ENCODE assay signal across 17 mouse cellular contexts in the genomic region with DNA sequence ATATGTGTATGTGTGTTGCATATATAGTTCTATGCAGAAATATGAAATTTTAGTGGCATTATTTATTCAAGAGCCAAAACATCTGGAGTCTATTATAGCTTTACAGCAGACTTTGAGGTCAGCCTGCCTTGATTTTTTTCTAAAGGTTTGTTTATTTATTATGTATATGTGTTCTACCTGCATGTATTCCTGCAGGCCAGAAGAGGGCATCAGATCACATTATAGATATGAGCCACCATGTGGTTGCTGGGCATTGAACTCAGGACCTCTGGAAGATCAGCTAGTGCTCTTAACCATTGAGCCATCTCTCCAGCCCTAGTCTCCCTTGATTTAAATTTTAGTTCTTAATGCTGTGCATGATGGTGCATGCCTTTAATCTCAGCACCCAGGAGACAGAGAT. TPM values are rescaled to one million over a fixed set of nuclear protein-coding genes. Genes with fewer than 3 reads are reported as not detected.
DNase-seq lines count a peak whose midpoint lies in the region; ATAC-seq and TF ChIP-seq lines count a peak whose summit lies in the region.
"Had no signal": no experiment of that assay in that cellular context is flagged by ENCODE, and none has a peak within 500 bp of the region (broad histone marks: within the 10 kb centered on the region; RNA-seq: fewer than 3 reads in every experiment).

No protein-coding gene starts in this region.

- H3K36me3 ChIP-seq in hindbrain, postnatal 0 days (ENCODE audit: insufficient read depth, low read length) = peaks cover 42% of the 10 kb centered on the region
- peaks cover 71% of the 10 kb centered on the region for H3K36me3 ChIP-seq in hindbrain, embryonic 13.5 days
- H3K36me3 ChIP-seq in lung, postnatal 0 days (ENCODE audit: insufficient read depth, low read length) = peaks cover 40% of the 10 kb centered on the region

- H3K27me3 ChIP-seq in hindbrain, postnatal 0 days (ENCODE audit: insufficient read depth, low read length) = no peaks in the 10 kb centered on the region
- no peaks in the 10 kb centered on the region for H3K27me3 ChIP-seq in hindbrain, embryonic 13.5 days
- H3K27me3 ChIP-seq in lung, postnatal 0 days (replicated peaks; ENCODE audit: insufficient read depth, low read length) = no peaks in the 10 kb centered on the region
- H3K27me3 ChIP-seq: forebrain, embryonic 13.5 days; limb, embryonic 13.5 days had no signal

- no peak overlapping the region for H3K27ac ChIP-seq in hindbrain, postnatal 0 days
- H3K27ac ChIP-seq in hindbrain, embryonic 13.5 days = no peak overlapping the region
- H3K27ac ChIP-seq in lung, postnatal 0 days (ENCODE audit: low read length) = no peak overlapping the region
- H3K27ac ChIP-seq: forebrain, embryonic 13.5 days; hindbrain, embryonic 10.5 days; limb, embryonic 13.5 days had no signal

- H3K4me3 ChIP-seq in hindbrain, postnatal 0 days (ENCODE audit: low read length) = no peak overlapping the region
- no peak overlapping the region for H3K4me3 ChIP-seq in hindbrain, embryonic 13.5 days
- H3K4me3 ChIP-seq in lung, postnatal 0 days (ENCODE audit: low read depth, low read length) = no peak overlapping the region
- H3K4me3 ChIP-seq: forebrain, embryonic 13.5 days; hindbrain, embryonic 10.5 days; limb, embryonic 13.5 days had no signal

- no peaks in the 10 kb centered on the region for H3K9me3 ChIP-seq in hindbrain, postnatal 0 days (ENCODE audit: low read length)
- no peaks in the 10 kb centered on the region for H3K9me3 ChIP-seq in hindbrain, embryonic 13.5 days
- H3K9me3 ChIP-seq in lung, postnatal 0 days (ENCODE audit: low read length) = no peaks in the 10 kb centered on the region
- H3K9me3 ChIP-seq: forebrain, embryonic 13.5 days; hindbrain, embryonic 10.5 days; limb, embryonic 13.5 days had no signal

- TF ChIP-seq CTCF in hindbrain, postnatal 0 days (IDR thresholded peaks at IDR 0.05; ENCODE audit: low read depth) = peak; percentile 38; the same call in 1 of the 2 replicates
- peak; percentile 46 for TF ChIP-seq CTCF in lung, postnatal 0 days (IDR thresholded peaks at IDR 0.05)

- TF ChIP-seq EP300 in lung, postnatal 0 days (IDR thresholded peaks at IDR 0.05) = no peak

- H3K4me1 ChIP-seq in hindbrain, postnatal 0 days (ENCODE audit: insufficient read depth, low read length) = no peaks in the 10 kb centered on the region
- H3K4me1 ChIP-seq in hindbrain, embryonic 13.5 days (replicated peaks) = no peaks in the 10 kb centered on the region
- no peaks in the 10 kb centered on the region for H3K4me1 ChIP-seq in lung, postnatal 0 days (ENCODE audit: insufficient read depth, low read depth, low read length)
- H3K4me1 ChIP-seq: forebrain, embryonic 13.5 days; hindbrain, embryonic 10.5 days; limb, embryonic 13.5 days had no signal

- no peak overlapping the region for H3K4me2 ChIP-seq in hindbrain, postnatal 0 days (ENCODE audit: low read depth, low read length)
- no peak overlapping the region for H3K4me2 ChIP-seq in hindbrain, embryonic 13.5 days
- no peak overlapping the region for H3K4me2 ChIP-seq in lung, postnatal 0 days (replicated peaks; ENCODE audit: low read depth, low read length)
- H3K4me2 ChIP-seq: forebrain, embryonic 13.5 days; limb, embryonic 13.5 days had no signal

- DNase-seq in hindbrain, postnatal 0 days (ENCODE audit: low spot score) = no peak
- no peak for DNase-seq in lung, postnatal 0 days (ENCODE audit: low spot score)
- no peak for DNase-seq in lung, postnatal 36 days
- DNase-seq in NIH3T3 (ENCODE audit: low read depth) = peak; percentile 27
- no peak for DNase-seq in thymus, postnatal 10 days (ENCODE audit: low spot score in 2 of 2)
- no peak for DNase-seq in thymus, postnatal 14 days
- DNase-seq: adrenal gland, postnatal 10 days; cerebellum, adult 9-10 months; gastrocnemius, postnatal 25 days; kidney, postnatal 4 days; right cerebral cortex, postnatal 25 days; thymus, postnatal 36 days had no signal

- no peak overlapping the region for H3K9ac ChIP-seq in hindbrain, postnatal 0 days (replicated peaks; ENCODE audit: low read length)
- H3K9ac ChIP-seq in hindbrain, embryonic 13.5 days = no peak overlapping the region
- H3K9ac ChIP-seq in lung, postnatal 0 days (replicated peaks; ENCODE audit: low read depth) = no peak overlapping the region
- H3K9ac ChIP-seq: forebrain, embryonic 13.5 days; limb, embryonic 13.5 days had no signal

- no peak for ATAC-seq in hindbrain, postnatal 0 days
- no peak for ATAC-seq in hindbrain, embryonic 13.5 days (ENCODE audit: low FRiP score)
- ATAC-seq in lung, postnatal 0 days = no peak
- ATAC-seq: forebrain, embryonic 13.5 days; inflammation-experienced regulatory T-cells, adult 6 months had no signal

RNA-seq across cellular contexts. Expression of a gene that starts 15.4 kb away (rescaled TPM):
- 19.4 and 26.5 TPM in 2 replicates for total RNA-seq in hindbrain, postnatal 0 days (2014; rRNA removed)
- 25.3 and 28.0 TPM in 2 replicates for polyA plus RNA-seq in hindbrain, postnatal 0 days (2015; fragmentation: Nextera tagmentation; extraction: Ambion mirVana)
- 35.6 and 39.3 TPM in 2 replicates for polyA plus RNA-seq in hindbrain, embryonic 13.5 days (2015; fragmentation: Nextera tagmentation; extraction: Ambion mirVana)
- 37.7 TPM in 2 replicates for polyA plus RNA-seq in lung, postnatal 0 days (2015; fragmentation: Nextera tagmentation; extraction: Ambion mirVana)

RNA-seq across cellular contexts. Expression of a gene that starts 15.4 kb away (rescaled TPM):
- total RNA-seq in hindbrain, postnatal 0 days (2014; rRNA removed) = 21.1 and 22.8 TPM in 2 replicates
- 7.7 and 8.0 TPM in 2 replicates for polyA plus RNA-seq in hindbrain, postnatal 0 days (2015; fragmentation: Nextera tagmentation; extraction: Ambion mirVana)
- 17.4 and 17.9 TPM in 2 replicates for polyA plus RNA-seq in hindbrain, embryonic 13.5 days (2015; fragmentation: Nextera tagmentation; extraction: Ambion mirVana)
- polyA plus RNA-seq in lung, postnatal 0 days (2015; fragmentation: Nextera tagmentation; extraction: Ambion mirVana) = 13.2 and 14.0 TPM in 2 replicates
